Mouse (Mus musculus) gastrocnemius, postnatal 14 days (tissue): ENCODE measurements around the gene Olfr1006. TPM values are rescaled to one million over a fixed set of nuclear protein-coding genes. Genes with fewer than 3 reads are reported as not detected.
"Not testable (repeated sequence)": the region's sequence is repeated elsewhere in the genome, so short reads cannot be mapped to it uniquely, and the experiment has no call there.

Experiments
- DNase-seq: peaks from one replicate; pipeline ENCODE4 v3.0.0; 2021; ENCODE audit warnings: mixed read lengths
- intact Hi-C: fragments of 180-260 bp; cut with DNase I; formaldehyde crosslinking; loops from one replicate; pipeline ENCODE4 v1.15.1; 2025; ENCODE audit warnings: low total_unique reads
- long read RNA-seq, 2 experiments: library from polyadenylated mRNA; stranded (forward); transcript quantifications; one replicate each; pipeline ENCODE4 v2.0.0; 2021
- total RNA-seq, 2 experiments: library from RNA; stranded (reverse); gene quantifications; 2 replicates each; pipeline ENCODE4 v1.2.3; 2021

The Olfr1006 gene
- total RNA-seq: not detected
- long read RNA-seq, experiment 1: 0 reads
- long read RNA-seq, experiment 2: 0 reads

DNA sequence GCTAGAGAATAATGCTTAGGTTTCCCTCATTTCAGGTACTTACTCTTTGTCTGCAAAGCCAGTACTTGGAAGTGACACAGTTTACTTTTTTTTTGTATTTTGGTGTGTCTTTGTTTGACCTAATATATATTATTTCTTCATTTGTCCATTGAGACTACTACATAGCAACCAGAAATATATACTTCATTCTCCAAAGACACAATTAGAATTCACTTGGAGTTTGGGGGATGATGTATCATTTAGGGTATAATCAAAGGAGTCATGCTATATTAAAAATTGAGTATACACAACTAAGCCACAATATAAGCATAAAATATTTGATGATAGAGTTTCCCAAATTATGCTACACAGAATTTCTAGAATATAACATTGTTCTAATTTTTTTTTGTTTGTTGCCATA is at the start of gene Olfr1006:
Olfr1006 (minus strand) TSS at position 101 of the 400 bp plus-strand sequence.
- DNase-seq: no peak
- intact Hi-C loops: no loop called here

DNA sequence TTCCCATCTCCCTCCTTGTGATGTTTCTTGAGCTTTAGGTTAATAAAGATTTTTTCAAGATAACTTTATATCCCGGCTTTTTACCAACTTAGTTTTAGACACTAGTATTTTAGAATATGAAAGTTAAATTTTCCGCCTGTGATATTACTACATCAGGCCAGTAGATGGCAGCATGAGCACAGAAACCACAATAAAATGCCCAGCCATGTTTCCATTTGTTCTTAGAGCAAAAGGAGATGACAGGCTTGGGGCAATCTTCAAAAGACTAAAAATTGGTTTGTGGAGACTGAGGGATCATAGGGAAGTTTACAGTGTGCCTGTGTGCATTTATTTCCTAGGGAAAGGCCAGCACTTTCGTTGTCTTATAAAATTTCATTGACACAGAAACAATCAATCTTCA is 47.2 kb upstream of the Olfr1006 start:
- intact Hi-C loops: loop anchor here (5.0 kb wide), 1 partner anchor 737 kb away; no protein-coding TSS in a partner anchor
- no peak for DNase-seq

DNA sequence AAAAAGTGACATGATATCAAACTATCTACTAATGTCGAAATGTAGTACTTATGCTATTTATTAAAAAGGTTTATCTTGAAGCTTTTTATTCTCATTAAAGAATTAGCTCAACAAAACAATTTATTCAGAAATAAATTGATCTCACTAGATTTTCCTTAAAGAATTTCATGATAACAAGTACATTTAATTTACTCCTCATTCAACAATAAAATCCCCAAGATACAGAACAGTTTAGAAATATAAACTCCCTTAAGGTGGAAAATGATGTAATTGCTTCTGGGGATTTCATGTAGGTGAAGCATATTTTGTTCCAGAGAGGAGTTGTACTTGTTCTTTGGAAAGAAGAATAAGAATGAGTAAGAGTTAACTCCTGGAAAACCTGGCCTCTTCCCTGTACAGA is 36.6 kb upstream of the Olfr1006 start, which contains the start of gene Olfr1009:
Olfr1009 (plus strand) TSS at position 301 of the 400 bp plus-strand sequence.
- intact Hi-C loops: no loop called here
- no peak for DNase-seq

DNA sequence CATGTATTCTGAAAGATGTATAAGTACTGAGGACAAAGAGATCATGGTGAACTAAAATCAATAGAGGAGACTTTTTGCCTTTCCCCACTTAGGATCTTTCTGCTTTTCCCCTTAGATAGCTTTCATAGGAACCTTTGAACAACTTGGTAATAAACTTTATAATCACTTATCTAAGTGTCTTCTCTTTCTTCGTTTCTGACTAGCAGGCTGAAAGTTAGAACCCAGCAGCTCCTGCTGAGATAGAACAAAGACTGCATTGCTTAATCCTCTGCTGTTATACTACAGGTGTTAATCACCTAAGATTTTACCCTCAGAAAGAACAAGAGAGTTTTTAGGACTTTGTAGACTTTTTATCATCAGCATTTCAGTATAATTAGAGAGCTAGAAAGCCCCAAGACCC is 32.6 kb upstream of the Olfr1006 start:
- intact Hi-C loops: no loop called here
- no peak for DNase-seq

DNA sequence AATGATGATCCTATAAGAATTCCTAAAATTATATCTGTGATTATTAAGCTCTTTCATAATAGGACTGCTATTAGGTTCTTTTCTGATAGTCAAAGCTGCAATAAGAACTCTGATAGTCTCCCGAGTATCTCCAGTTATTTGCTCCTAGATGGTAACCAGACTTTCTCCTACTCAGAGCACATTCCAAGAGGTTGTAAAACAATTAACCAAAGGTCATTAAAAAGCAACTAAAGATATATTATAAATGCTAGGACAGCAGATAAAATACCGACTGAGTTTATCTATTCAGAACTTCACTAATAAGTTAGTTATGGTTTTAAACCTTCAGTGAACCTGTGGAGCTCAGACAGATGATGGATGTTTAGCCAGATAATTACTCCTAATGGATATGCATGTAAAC is 32.1 kb upstream of the Olfr1006 start:
- DNase-seq, intact Hi-C loops: not testable (repeated sequence)

DNA sequence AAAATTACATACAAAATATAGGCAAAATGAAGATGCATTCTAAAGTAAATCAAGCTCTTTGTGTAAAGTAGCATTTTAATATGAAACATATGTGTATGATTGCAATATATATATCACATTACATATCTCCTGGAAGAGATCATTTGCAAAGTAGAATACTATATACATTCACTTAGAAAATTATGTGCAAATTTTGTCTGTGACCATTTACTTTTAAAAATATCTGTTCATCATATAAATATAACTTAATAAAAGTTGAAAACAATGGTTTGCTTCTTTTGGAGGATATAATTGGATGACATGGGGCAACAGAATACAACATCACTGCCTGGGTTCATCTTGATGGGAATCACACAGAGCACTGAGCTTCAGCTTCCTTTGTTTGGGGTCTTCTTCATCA is 10.6 kb upstream of the Olfr1006 start, which contains the start of gene Olfr1008:
Olfr1008 (plus strand) TSS at position 301 of the 400 bp plus-strand sequence.
- no peak for DNase-seq
- intact Hi-C loops: no loop called here

DNA sequence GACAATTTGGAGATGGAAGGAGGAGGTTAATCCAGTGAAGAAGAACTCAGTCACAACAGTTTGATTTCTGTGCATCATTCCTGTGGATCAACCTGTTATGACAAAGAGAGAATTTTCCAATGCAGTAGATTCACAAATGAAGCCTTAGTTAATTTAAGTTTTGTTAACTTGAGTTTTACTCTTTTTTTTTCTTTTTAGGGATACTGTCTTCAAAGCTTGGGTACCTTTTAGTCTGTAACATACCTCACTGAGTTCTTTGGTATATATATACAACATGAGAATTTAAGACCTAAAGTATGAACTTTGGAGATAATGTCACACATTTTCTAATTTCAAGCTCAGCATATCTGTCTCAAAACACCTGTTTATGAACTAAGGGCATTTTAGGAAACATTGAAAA is 14.2 kb downstream of the Olfr1006 start, which contains the start of gene Olfr154:
Olfr154 (minus strand) TSS at position 101 of the 400 bp plus-strand sequence.
- intact Hi-C loops, DNase-seq: not testable (repeated sequence)

DNA sequence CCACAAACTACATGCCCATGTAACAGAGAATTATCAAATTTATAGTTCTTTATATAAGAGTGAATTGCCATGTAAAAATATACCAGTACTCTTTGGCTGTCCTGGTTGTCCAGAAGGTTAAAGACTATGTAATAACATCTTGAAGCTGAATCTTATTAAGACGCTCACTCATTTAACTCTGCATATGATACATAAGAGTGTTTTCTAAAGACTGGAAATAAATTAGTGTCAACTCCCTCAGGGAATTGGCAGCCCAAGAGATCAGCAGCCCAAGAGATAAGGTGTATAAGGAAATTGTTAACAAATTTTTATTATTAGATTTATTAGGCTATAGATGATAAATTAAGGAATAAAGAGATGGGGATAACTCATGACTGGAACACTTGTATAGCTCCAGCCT is 28.0 kb downstream of the Olfr1006 start, which contains the start of gene Olfr1002:
Olfr1002 (minus strand) TSS at position 101 of the 400 bp plus-strand sequence.
- no peak for DNase-seq
- intact Hi-C loops: no loop called here

Other genes starting within 250 kb of the Olfr1006 start
- not detected for gene Olfr994, start 242.3 kb downstream of the Olfr1006 start, total RNA-seq
- not detected for gene Olfr995, start 235.1 kb downstream of the Olfr1006 start, total RNA-seq
- gene 4833423E24Rik, start 159.7 kb downstream of the Olfr1006 start, total RNA-seq: not detected
- gene Olfr996, start 99.6 kb downstream of the Olfr1006 start, total RNA-seq: not detected
- not detected for gene Olfr998, start 89.8 kb downstream of the Olfr1006 start, total RNA-seq
- not detected for gene Olfr1000, start 66.9 kb downstream of the Olfr1006 start, total RNA-seq
- not detected for gene Olfr1002, start 28.1 kb downstream of the Olfr1006 start, total RNA-seq
- gene Olfr154, start 14.3 kb downstream of the Olfr1006 start, total RNA-seq: not detected
- not detected for gene Olfr1008, start 10.7 kb upstream of the Olfr1006 start, total RNA-seq
- not detected for gene Olfr1009, start 36.7 kb upstream of the Olfr1006 start, total RNA-seq
- not detected for gene Olfr1012, start 84.0 kb upstream of the Olfr1006 start, total RNA-seq
- not detected for gene Olfr1013, start 88.3 kb upstream of the Olfr1006 start, total RNA-seq
- gene Olfr1014, start 93.9 kb upstream of the Olfr1006 start, total RNA-seq: not detected
- not detected for gene Olfr1015, start 103.2 kb upstream of the Olfr1006 start, total RNA-seq
- not detected for gene Olfr1016, start 123.8 kb upstream of the Olfr1006 start, total RNA-seq
- not detected for gene Olfr1018, start 139.7 kb upstream of the Olfr1006 start, total RNA-seq
- not detected for gene Olfr1019, start 166.7 kb upstream of the Olfr1006 start, total RNA-seq
- not detected for gene Olfr1020, start 168.3 kb upstream of the Olfr1006 start, total RNA-seq
- not detected for gene Olfr1022, start 189.8 kb upstream of the Olfr1006 start, total RNA-seq
- gene Olfr1023, start 206.9 kb upstream of the Olfr1006 start, total RNA-seq: not detected
- not detected for gene Olfr1024, start 226.3 kb upstream of the Olfr1006 start, total RNA-seq
- gene Olfr1025-ps1, start 236.4 kb upstream of the Olfr1006 start, total RNA-seq: not detected
- gene Olfr1026, start 242.8 kb upstream of the Olfr1006 start, total RNA-seq: not detected